In genomic region chr9:44483041-44483509, GRCm38 (mm10) we compare ENCODE assay signal across 8 mouse cellular contexts. TPM values are rescaled to one million over a fixed set of nuclear protein-coding genes. Genes with fewer than 3 reads are reported as not detected.
DNase-seq lines count a peak whose midpoint lies in the region; ATAC-seq and TF ChIP-seq lines count a peak whose summit lies in the region.

No protein-coding gene starts in this region.

- H3K4me2 ChIP-seq in forebrain, embryonic 14.5 days (ENCODE audit: low read length), result peak overlapping the region; percentile 95
- peak overlapping the region; percentile 97 for H3K4me2 ChIP-seq in limb, embryonic 12.5 days

- H3K9me3 ChIP-seq in E14TG2a.4 (ENCODE audit: low read length), result no peaks in the 10 kb centered on the region
- H3K9me3 ChIP-seq in forebrain, embryonic 14.5 days (replicated peaks; ENCODE audit: control insufficient read depth, low read length), result no peaks in the 10 kb centered on the region
- H3K9me3 ChIP-seq in limb, embryonic 12.5 days, result no peaks in the 10 kb centered on the region

- H3K9ac ChIP-seq in forebrain, embryonic 14.5 days (ENCODE audit: low read length), result peak overlapping the region; percentile 90
- peak overlapping the region; percentile 97 for H3K9ac ChIP-seq in limb, embryonic 12.5 days (replicated peaks)

- ATAC-seq in forebrain, embryonic 14.5 days, result no peak
- no peak for ATAC-seq in limb, embryonic 12.5 days (ENCODE audit: insufficient number of reproducible peaks, insufficient read depth, low FRiP score, low TSS enrichment, low read depth)

- intact Hi-C loops in gastrocnemius, adult 2 months (cut with DNase I), result loop anchor here (1.0 kb wide), 1 partner anchor 16 kb away; no protein-coding TSS in a partner anchor
- intact Hi-C loops in left cerebral cortex, postnatal 36 days (cut with DNase I), result no loop called here

- no peak for TF ChIP-seq CTCF in gastrocnemius, adult 2 months (IDR thresholded peaks at IDR 0.05)
- no peak for TF ChIP-seq CTCF in E14TG2a.4 (conservative IDR thresholded peaks at IDR 0.05; ENCODE audit: low read length)

- H3K27ac ChIP-seq in gastrocnemius, adult 2 months, result peak overlapping the region; percentile 97
- H3K27ac ChIP-seq in forebrain, embryonic 14.5 days (ENCODE audit: low read depth, low read length), result peak overlapping the region; percentile 97
- peak overlapping the region; percentile 97 for H3K27ac ChIP-seq in limb, embryonic 12.5 days

- WGBS in forebrain, embryonic 14.5 days, result 1% methylated on average over 34 of the region's 39 CpGs
- under 1% methylated on average over 39 of the region's 39 CpGs for WGBS in limb, embryonic 12.5 days

- H3K27me3 ChIP-seq in E14TG2a.4 (ENCODE audit: insufficient read depth, low read length), result peaks cover 35% of the 10 kb centered on the region
- no peaks in the 10 kb centered on the region for H3K27me3 ChIP-seq in forebrain, embryonic 14.5 days (replicated peaks; ENCODE audit: control insufficient read depth, insufficient read depth, low read length)
- H3K27me3 ChIP-seq in limb, embryonic 12.5 days, result no peaks in the 10 kb centered on the region

- peaks cover 65% of the 10 kb centered on the region for H3K4me1 ChIP-seq in E14TG2a.4 (replicated peaks; ENCODE audit: low read depth, low read length)
- H3K4me1 ChIP-seq in forebrain, embryonic 14.5 days (ENCODE audit: control insufficient read depth, insufficient read depth, low read length), result peaks cover 51% of the 10 kb centered on the region
- peaks cover 58% of the 10 kb centered on the region for H3K4me1 ChIP-seq in limb, embryonic 12.5 days (replicated peaks)

- peak; percentile 65 for DNase-seq in gastrocnemius, adult 2 months
- DNase-seq in gastrocnemius, adult 8-10 months (ENCODE audit: low spot score in 2 of 2), result no peak
- DNase-seq in forebrain, embryonic 14.5 days (ENCODE audit: low spot score), result no peak
- peak; percentile 48 for DNase-seq in naive thymus-derived CD4-positive, alpha-beta T cell, adult 2 months (ENCODE audit: low read depth)
- DNase-seq in T-cell, adult 2 months (ENCODE audit: low spot score), result no peak
- DNase-seq in left cerebral cortex, postnatal 36 days (ENCODE audit: low spot score in 2 of 2), result no peak

- H3K4me3 ChIP-seq in gastrocnemius, adult 2 months, result peak overlapping the region; percentile 100
- H3K4me3 ChIP-seq in E14TG2a.4 (replicated peaks; ENCODE audit: low read length), result peak overlapping the region; percentile 90
- peak overlapping the region; percentile 99 for H3K4me3 ChIP-seq in forebrain, embryonic 14.5 days (ENCODE audit: low read depth, low read length)
- peak overlapping the region; percentile 98 for H3K4me3 ChIP-seq in limb, embryonic 12.5 days (replicated peaks)

- no peaks in the 10 kb centered on the region for H3K36me3 ChIP-seq in E14TG2a.4 (ENCODE audit: insufficient read depth, low read length)
- no peaks in the 10 kb centered on the region for H3K36me3 ChIP-seq in forebrain, embryonic 14.5 days (ENCODE audit: control insufficient read depth, insufficient read depth, low read length)
- 0 out of 2 replicates have a peak, but pooled peaks cover 4% of the 10 kb centered on the region for H3K36me3 ChIP-seq in limb, embryonic 12.5 days

RNA-seq across cellular contexts. Expression of gene Bcl9l, which starts 0.5 kb away (rescaled TPM):
- 10 to 100 TPM; 38.3 to 43.6 TPM for total RNA-seq in gastrocnemius, adult 2 months (2021)
- total RNA-seq in gastrocnemius, adult 8-10 months (2022), result 10 to 100 TPM; 36.4 to 43.8 (median 41.7) TPM
- polyA plus RNA-seq in forebrain, embryonic 14.5 days (2014; fragmentation: Nextera tagmentation; extraction: Ambion mirVana), result 9.9 and 13.4 TPM in 2 replicates
- polyA plus RNA-seq in limb, embryonic 12.5 days (2016; fragmentation: Nextera tagmentation; extraction: Ambion mirVana), result 14.3 and 17.3 TPM in 2 replicates
- 10 to 100 TPM; 58.1 to 70.0 TPM for total RNA-seq in left cerebral cortex, postnatal 36 days (2021)

RNA-seq across cellular contexts. Expression of gene Upk2, which starts 28.3 kb away (rescaled TPM):
- under 1 TPM; 0.22 to 0.23 TPM for total RNA-seq in gastrocnemius, adult 2 months (2021)
- under 1 TPM in 2 of 4 experiments, not detected in 2; 0.29 to 0.54 TPM for total RNA-seq in gastrocnemius, adult 8-10 months (2022)
- not detected in 2 replicates for polyA plus RNA-seq in forebrain, embryonic 14.5 days (2014; fragmentation: Nextera tagmentation; extraction: Ambion mirVana)
- 0.31 and 0.65 TPM in 2 replicates for polyA plus RNA-seq in limb, embryonic 12.5 days (2016; fragmentation: Nextera tagmentation; extraction: Ambion mirVana)
- total RNA-seq in left cerebral cortex, postnatal 36 days (2021), result not detected

RNA-seq across cellular contexts. Expression of gene Foxr1, which starts 42.1 kb away (rescaled TPM):
- total RNA-seq in gastrocnemius, adult 2 months (2021), result not detected
- total RNA-seq in gastrocnemius, adult 8-10 months (2022), result not detected
- polyA plus RNA-seq in forebrain, embryonic 14.5 days (2014; fragmentation: Nextera tagmentation; extraction: Ambion mirVana), result not detected in 2 replicates
- 0.18 TPM in 1 of 2 replicates, not detected in the other for polyA plus RNA-seq in limb, embryonic 12.5 days (2016; fragmentation: Nextera tagmentation; extraction: Ambion mirVana)
- not detected for total RNA-seq in left cerebral cortex, postnatal 36 days (2021)

Comparison
In these comparisons a context has a peak if more than half of its experiments do, and no peak if none do; other contexts are left out.
1. DNase-seq: peak in gastrocnemius, adult 2 months (single experiment) and naive thymus-derived CD4-positive, alpha-beta T cell, adult 2 months (single experiment); none in gastrocnemius, adult 8-10 months (0 of 2), forebrain, embryonic 14.5 days (single experiment), T-cell, adult 2 months (single experiment) and left cerebral cortex, postnatal 36 days (0 of 2).
2. Peak in every context shown above with its lines, with median percentiles within 50 percentile points of each other: H3K27ac ChIP-seq and H3K4me3 ChIP-seq.